Mouse (Mus musculus): ENCODE results near the gene Wfdc16.

GRCm38 (mm10) chr2:164670261-164670660 lies 31.7 kb upstream of the Wfdc16 start:
- TF ChIP-seq POLR2A (IDR thresholded peaks at IDR 0.05; ENCODE audit: control insufficient read depth, low read depth, low read length) (no peak), CTCF (IDR thresholded peaks at IDR 0.05; ENCODE audit: control insufficient read depth, insufficient read depth, insufficient replicate concordance, low read depth, low read length) (no peak)

Measured in testis, adult 2 months (tissue).